Mouse (Mus musculus) kidney, postnatal 14 days (tissue): ENCODE results near the gene Stk10.
"Not testable (repeated sequence)": the region's sequence is repeated elsewhere in the genome, so short reads cannot be mapped to it uniquely, and the experiment has no call there.

Source experiments
- DNase-seq: peaks from one replicate; pipeline ENCODE4 v3.0.0; 2022; ENCODE audit warnings: mixed read lengths

Gene Stk10

DNA sequence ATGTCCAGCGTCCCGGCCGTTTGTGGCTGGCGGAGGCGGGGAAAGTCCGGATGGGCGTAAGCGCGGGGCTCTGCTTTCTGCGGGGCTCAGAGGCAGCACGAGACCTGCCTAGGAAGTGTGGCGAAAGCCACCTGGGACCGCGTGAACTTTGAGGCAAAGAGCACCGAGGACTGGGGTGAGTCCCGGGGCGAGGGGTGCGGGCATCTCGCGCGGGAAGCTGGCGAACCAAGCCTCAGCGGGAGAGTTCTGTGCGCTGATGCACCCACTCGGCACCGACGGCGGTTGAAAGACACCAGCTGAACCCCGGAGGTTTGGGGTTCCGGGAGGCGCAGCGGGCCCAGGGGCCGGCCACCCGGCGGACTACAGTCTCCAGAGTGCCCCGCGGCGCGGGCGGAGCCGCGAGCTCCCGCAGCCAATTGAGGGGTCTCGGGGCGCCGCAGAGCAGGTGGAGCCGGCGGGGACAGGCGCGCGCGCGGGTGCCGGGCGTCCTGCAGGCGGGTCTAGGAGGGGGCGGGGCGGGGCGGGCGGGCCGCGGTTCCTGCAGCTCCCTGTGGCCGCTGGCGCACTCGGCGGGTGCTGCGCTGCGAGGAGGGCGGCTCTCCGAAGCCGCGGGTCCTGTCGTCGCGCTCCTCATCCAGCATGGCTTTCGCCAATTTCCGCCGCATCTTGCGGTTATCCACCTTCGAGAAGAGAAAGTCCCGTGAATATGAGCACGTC is at the start of gene Stk10:
TSS of gene Stk10 (plus strand) at position 541 of the 717 bp plus-strand sequence.
- DNase-seq = peak; percentile 95

DNA sequence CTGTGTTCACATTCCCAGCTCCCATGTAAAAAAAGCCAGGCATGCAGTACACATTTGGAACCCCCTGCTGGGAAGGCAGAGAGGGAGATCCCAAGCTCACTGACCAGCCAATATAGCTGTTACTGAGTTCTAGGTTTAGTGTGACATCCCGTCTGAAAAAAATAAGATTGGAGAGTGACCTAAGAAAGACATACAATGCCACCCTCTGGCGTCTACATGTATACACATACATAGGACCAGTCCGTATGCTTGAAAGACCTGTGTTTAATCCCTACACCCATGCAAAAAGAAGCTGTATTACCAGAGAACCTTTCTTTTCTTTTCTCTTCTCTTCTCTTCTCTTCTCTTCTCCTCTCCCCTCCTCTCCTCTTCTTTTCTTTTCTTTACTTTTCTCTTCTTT is 47.8 kb upstream of the Stk10 start:
- DNase-seq = no peak

DNA sequence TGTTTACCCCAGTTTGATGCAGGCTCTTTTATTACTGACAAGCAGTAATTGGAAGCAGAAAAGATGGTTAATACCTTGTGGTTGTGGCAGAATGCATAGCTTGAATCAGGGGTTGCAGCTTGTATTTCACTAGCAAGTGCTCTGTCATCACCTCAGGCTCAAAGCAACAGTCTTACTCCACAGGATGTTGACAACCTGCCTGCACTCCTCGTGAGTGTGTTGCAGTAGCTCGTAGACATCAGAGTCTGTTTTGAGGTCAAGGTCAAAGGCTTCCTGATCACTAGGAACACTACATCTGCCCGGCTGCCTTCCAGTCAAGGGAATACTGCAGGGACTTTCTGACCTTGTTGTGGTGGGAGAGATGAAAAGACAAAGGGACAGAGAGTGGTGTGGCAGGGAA is 46.5 kb upstream of the Stk10 start:
- DNase-seq = no peak

DNA sequence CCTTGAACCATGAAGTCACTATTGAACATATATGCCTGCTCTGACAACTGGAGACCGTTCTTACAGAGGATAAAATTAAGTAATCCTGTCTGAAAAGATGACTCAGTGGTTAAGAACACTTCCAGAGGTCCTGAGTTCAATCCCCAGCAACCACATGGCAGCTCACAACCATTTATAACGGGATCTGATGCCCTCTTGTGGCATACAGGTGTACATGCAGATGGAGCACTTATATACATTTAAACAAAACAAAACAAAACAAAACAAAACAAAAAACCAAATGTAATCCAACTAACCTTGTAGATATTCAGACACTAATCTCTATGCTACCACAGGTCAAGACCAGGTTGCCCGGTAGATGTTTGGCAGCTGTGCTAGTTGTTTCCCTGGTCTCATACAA is 45.6 kb upstream of the Stk10 start:
- DNase-seq = no peak

DNA sequence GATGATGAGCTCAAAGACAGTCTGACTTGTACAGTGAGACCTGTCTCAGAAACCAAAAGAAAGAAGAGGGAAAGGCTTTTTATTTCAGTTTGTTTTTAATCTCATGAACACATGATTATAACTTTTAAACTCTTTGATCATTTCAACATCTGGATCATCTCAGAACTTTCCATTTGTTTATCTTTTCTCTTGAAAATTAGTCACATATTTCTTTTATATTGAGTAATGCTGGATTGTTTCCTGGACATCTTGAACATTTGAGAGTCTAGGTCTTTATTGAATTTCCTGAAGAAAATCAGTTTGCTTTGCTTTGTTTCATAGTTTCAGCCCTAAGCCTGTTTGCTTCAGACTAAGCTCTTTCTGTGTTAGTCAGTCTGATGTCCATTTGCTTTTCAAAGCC is 44.8 kb upstream of the Stk10 start:
- no peak for DNase-seq

DNA sequence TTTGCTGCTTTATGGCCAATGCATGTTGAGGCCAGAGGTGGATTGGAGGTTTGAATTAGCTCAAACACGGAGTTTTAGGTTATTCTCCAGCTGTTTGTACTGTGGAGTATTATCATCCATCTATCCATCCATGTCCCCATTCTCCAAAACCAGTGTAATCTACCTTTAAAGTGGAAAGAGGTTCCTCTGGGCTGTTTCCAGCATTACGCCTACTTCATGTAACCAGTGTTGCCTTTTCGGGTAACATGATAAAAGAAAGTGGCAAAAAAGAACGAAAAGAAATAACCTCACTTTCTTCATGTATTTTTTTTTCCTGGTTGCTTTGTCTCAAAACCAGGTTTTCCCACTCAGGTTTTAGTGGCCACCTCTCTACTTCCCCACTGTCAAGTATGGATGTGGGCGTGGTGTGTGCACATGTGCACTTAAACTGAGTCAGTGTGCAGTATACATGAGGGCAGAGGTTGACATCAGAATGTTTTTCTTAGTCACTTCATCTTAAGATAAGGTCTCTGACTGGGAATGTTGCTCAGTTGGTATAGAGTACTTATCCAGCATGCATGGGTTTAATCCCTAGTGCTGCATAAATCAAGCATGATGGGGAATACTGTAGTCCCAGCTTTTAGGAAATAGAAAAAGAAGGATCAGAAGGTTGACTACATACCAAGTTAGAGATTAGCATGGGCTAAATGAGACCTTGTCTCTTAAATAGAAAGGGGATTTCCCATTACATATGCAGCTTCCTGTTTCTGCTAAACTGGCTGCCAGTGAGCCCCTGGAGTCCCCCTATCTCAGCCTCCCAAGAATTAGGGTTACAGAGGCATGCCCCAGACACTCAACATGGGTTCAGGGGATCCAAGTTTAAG is 44.1 kb upstream of the Stk10 start:
- no peak for DNase-seq

DNA sequence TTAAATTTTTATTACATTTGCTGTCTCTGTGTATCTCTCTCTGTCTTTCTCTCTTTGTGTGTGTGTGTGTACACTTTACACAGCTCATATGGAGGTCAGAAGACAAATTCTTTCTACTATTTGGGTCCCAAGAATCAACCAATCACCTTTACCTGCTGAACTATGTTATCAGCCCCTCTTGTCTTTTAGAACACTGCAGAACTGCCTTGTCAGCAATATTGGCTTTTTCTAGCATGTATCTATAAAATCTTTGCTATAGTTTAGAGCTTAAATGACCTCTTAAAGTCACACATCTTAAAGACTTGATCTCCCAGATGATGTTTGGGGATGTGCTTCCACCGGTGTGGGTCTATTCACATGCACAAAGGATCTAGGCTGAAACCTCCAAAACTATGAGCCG is 42.0 kb upstream of the Stk10 start:
- no peak for DNase-seq

DNA sequence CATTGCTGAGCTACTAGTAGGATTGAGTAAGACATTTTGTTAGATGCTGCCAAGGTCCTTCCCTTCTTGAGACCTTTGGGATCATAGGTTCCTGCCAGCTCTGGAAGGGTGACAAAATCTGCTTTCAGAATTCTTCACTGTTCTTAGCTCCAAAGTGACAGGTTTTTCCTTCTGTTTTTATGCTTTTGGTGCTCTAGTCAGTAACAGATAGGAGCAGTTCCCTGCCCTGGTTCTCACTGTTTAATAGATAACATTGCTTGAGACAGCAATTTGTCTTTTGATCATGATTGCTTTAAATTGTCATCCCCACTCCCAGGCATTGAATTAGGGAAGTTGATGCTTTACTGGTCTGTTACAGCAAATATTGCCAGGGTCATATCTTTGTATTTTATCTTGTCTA is 39.8 kb upstream of the Stk10 start:
- DNase-seq = no peak

DNA sequence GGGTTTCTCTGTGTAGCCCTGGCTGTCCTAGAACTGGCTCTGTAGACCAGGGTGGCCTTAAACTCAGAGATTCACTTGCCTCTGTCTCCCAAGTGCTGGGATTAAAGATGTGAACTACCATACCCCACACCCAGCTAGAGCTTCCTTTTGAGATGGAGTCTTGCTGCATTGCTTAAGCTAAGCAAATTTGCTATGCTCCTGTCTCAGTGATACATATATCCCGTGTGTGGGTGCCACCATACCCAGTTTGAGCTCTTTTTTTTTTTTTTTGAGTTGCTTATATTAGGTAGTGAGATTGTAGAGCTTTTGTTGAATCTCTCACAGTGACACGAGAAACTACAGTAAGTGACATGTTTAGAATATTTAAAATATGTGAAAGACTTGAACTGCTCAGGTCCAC is 37.8 kb upstream of the Stk10 start:
- DNase-seq = no peak

DNA sequence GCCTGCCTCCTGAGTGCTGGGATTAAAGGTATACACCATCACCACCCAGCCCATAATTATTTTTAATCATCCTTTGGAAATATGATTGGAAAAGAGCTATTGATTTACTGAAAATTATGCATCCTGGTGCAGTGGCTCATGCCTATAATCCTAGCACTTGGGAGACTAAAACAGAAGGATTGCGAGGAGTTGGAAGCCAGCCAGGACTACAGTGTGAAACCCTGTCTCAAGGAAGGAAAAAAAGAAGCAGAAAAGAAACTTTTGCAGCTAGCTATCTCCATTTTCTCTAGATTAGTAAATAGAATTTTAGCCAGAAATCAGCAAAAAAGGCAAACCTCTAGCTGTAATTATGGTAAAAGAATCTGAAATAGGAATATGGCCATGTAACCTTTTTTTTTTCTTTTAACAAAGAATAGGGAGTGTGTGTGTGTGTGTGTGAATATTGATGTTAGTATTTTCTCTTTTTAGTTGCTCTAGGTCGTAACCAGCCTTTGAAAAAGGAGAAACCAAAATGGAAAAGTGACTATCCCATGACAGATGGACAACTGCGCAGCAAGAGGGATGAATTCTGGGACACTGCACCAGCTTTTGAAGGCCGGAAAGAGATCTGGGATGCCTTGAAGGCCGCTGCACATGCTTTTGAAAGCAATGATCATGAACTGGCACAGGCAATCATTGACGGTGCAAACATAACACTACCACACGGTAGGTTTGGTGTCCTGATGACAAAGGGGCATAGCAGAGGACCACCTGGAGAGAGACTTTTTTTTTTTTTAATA is 34.2 kb upstream of the Stk10 start:
- peak; percentile 52 for DNase-seq

DNA sequence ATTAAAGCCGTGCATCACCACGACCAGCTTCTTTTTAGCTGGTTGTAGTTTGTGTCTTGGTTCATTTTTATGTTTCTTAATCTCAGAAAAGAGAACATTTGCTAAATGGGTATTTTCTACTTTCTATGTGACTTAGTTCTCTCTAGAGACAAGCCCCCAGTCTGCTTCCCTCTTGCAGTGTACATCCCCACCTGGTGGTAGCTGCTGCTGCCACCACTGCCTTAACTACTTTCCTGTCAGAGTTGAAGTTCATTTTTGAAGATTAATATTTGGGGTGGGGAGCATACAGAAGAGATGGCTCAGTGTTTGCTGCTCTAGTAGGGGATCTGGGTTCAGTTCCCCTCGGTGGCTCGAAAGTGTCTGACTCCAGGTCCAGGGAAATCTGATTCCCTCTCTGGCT is 33.2 kb upstream of the Stk10 start:
- no peak for DNase-seq

DNA sequence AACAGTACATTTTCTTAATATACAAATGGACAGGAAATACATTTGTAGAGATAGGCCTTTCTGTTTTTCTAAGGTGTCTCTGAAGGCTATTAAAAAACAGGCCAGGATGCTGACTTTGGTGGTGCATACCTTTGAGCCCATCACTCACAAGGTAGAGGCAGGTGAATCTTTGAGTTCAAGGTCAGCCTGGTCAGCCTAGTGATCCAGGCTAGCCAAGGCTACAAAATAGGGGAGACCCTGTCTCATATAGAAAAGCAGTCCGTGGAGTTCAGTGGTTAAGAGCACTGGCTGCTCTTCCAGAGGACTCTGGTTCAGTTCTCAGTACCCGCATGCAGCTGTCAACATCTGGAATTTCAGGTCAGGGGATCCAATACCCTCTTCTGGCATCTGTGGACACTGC is 29.4 kb upstream of the Stk10 start:
- DNase-seq = no peak

DNA sequence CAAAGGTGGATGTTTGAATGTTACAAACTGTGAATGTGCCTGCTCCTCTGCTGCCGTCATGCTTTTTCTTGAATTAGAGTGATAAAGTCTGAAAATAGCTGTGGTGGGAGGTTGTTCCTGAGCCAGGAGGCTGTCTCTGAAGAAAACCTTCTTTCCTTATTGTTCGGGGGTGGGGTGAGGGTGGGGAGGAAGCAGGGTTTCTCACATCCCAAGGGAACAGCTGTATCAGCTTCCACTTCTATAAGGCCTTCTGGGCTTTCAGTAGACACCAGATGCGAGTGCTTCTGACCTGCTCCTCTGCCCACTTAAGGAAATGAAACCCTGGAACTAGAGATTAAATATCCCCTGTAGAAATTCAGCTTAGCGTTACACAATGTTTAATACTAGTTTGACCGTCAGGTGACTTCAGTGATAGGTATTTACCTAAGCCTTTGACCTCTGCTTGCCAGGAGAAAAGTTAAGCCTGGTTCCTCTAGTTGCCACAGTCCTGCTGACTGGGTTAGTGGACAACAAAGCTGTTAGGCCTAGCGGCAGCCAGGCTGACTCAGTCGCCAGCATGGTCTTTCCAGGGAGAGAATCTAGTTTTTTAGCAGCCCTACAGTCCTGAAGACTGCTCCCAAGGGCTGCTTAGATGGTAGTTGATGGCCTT is 27.9 kb upstream of the Stk10 start:
- DNase-seq = no peak

DNA sequence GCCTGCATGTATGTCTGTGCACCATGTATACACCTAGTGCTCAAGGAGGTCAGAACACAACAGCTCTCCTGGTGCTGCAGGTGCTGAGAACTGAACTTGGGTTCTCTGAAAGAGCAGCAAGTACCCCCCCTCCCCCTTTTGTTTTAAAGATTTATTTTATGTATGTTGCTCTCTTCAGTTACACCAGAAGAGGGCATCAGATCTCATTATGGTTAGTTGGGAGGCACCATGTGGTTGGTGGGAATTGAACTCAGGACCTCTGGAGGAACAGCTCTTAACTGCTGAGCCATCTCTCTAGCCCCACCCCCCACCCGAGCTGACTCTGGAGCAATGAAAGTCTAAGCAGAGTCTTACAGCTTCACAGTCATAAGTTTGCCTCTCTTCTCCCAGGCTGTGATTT is 22.2 kb upstream of the Stk10 start:
- no peak for DNase-seq

DNA sequence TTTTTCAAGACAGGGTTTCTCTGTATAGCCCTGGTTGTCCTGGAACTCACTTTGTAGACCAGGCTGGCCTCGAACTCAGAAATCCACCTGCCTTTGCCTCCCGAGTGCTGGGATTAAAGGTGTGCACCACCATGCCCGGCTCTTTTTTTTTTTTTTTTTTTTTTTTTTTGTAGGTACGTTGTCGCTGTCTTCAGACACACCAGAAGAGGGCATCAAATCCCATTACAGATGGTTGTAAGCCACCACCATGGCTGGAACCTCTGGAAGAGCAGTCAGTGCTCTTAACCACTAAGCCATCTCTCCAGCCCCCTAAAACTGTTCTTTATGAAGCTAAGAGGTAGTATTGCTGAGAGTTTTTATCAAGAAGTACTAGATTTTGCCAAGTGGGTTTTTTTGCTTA is 18.3 kb upstream of the Stk10 start:
- DNase-seq = not testable (repeated sequence)

DNA sequence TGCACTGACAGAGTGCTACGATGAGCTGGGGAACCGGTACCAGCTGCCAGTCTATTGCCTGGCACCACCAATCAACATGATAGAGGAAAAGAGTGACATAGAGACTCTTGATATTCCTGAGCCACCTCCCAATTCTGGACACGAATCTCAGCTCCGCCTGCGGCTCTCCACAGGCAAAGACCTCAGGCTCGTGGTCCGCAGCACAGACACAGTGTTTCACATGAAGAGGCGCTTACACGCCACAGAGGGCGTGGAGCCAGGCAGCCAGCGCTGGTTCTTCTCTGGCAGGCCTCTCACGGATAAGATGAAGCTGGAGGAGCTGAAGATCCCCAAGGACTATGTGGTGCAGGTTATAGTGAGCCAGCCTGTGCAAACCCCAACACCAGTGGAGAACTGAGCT is 17.0 kb upstream of the Stk10 start:
- no peak for DNase-seq

DNA sequence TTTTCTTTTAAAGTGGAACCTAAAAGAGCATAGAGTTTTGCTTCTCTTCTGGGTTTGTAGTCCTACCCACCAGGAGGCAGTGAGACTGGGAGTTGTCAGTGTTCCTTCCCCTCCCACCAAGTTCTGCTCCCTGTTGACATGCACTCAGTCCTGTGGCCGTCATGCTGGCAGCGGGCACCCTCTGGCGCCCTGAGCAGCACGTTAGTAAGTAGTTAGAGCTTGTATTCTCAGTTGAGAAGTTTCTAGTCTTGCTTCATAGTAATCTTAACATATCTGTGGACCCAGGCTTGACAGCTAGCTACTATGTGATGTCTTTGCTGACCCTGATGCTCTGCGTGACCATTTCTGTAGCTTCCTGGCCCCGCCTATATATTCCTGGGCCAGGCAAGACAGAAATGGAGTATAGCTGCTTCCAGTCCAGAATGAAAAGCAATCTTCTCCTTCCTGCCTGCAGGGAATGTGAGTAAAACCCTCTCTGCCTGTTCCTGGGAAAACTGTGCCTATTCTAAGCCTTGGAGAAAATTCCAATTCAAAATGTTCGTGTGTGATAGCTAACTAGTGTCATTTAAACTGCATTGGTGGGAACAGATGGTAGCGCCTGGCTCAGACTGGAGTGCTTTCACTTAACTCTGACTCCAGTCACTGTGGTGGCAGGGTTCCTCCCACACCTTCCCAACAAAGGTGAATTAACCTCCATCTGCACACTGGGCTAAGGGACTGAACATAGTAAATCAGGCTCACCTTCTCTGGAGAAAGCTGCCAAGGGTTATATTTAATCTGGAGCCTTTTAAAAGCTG is 16.0 kb upstream of the Stk10 start:
- DNase-seq = no peak

DNA sequence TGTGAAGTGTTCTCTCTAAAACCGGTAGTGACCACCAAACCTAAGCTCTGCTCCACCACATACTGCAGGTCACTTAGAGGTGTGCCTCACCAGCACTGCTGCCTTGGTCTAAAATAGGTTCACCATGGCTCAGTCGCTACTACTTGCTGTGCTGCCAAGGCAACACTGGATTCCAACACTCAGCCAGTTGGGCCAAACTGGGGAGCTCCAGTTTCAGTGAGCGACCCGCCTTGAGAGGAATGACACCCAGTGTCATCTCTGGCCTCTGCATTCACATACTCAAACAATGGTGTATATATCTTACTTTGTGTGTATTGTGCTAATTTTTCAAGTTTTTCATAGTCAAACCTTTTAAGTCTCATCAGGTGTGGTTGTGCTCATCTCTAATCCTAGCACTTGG is 14.3 kb upstream of the Stk10 start:
- DNase-seq = no peak

DNA sequence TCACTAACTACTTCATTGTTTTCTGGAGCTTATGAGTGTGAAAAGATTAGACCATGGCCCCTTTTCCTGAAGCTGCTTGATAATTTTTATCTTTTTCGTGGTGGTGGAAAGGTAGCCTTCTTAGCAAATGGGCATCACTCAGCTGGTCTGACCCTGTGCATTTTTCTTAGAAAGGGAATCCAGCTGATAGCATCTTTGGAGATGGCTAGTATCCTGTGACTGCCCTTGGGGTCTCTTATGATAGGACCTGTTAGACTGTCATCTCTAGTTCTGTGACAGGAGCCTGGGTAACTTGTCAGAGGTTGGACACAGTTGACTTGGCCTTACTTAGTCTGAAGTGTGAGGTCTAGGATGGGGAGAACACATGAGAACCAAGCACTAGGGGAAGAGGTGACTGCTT is 13.8 kb upstream of the Stk10 start:
- no peak for DNase-seq

DNA sequence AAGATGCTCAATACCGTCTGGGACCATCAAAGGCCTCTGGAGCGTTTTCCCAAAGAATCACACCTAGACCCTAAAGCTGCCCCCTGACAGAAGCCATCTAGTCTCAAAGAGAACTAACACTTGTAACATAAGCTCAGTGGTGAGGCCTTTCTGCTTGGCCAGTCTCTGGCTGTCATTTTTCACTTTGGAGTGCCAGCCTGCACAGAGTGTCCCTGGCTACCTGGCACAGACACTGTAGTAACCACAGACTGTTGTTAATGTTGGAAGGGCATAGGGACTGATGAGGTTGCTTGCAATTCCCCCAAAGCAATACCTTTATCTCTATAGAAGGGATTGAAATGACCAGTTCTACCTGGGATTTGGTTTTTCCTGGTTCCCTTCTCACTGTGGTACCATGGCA is 11.9 kb upstream of the Stk10 start:
- DNase-seq = no peak

DNA sequence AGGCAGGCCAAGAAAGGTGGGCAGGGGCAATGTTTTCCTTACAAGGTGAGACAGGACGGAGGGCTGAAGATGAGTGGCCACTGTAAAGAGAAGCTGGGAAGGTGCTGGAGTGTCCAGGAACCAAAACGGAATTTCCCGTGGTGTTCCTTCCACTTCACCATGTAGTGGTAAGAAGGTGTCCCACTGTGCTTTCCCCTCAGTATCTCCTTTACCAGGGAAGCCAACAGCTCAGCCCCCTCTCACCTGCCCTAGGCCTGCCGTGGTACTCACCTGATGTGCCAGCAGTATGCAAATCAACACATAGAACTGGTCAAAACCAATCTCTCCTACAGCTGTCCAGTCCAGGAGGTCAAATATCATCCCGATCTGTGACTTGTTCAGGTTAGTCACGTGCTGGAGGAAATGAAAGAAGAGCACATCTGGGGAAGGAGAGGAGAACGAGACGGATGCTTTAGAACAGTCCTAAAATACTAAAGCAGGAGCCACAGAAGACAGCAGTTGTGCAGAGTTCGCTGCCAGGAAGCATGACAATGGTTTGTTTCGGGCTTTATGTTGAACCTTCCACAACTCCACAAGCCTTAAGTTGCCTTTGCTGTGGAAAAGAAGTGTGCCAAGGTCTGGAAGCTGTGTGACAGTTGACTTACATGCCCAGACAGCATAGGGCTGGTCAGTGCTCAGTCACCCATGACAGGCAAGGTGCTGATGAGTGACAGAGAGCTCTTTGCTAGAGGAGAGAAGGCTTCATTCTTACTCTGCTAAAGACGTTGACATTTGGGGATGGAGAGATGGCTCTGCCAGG is 8.8 kb upstream of the Stk10 start:
- no peak for DNase-seq
